Comparison of ENCODE assay signal across 21 mouse cellular contexts in genomic region chr4:151451885-151452284, GRCm38 (mm10).
DNase-seq lines count a peak whose midpoint lies in the region; ATAC-seq lines count a peak whose summit lies in the region.
"Had no signal": no experiment of that assay in that cellular context is flagged by ENCODE, and none has a peak within 500 bp of the region (broad histone marks: within the 10 kb centered on the region; RNA-seq: fewer than 3 reads in every experiment).

No protein-coding gene starts in this region.

- WGBS in midbrain, embryonic 14.5 days, result 62% methylated on average over 6 of the region's 6 CpGs
- 83% methylated on average over 6 of the region's 6 CpGs for WGBS in midbrain, embryonic 10.5 days
- 47% methylated on average over 6 of the region's 6 CpGs for WGBS in hindbrain, embryonic 16.5 days
- 50% methylated on average over 6 of the region's 6 CpGs for WGBS in midbrain, embryonic 16.5 days
- 22% methylated on average over 6 of the region's 6 CpGs for WGBS in neural tube, embryonic 15.5 days

- intact Hi-C loops in left cerebral cortex, postnatal 4 days (cut with DNase I), result no loop called here
- intact Hi-C loops in heart, postnatal 10 days (cut with DNase I), result no loop called here

- H3K27ac ChIP-seq in midbrain, embryonic 14.5 days (replicated peaks; ENCODE audit: low read depth, low read length), result 0 out of 2 replicates have a peak overlapping the region, but pooled peaks have one; percentile 21
- no peak overlapping the region for H3K27ac ChIP-seq in midbrain, embryonic 10.5 days (replicated peaks)
- H3K27ac ChIP-seq in hindbrain, embryonic 16.5 days (ENCODE audit: low read depth, low read length), result peak overlapping the region; percentile 52
- peak overlapping the region; percentile 23; the same call in 1 of the 2 replicates for H3K27ac ChIP-seq in midbrain, embryonic 16.5 days (ENCODE audit: low read length)
- peak overlapping the region; percentile 83 for H3K27ac ChIP-seq in neural tube, embryonic 15.5 days (replicated peaks)
- H3K27ac ChIP-seq: embryonic facial prominence, embryonic 15.5 days; forebrain, embryonic 10.5 days; heart, embryonic 13.5 days had no signal

- H3K4me1 ChIP-seq in midbrain, embryonic 14.5 days (ENCODE audit: control insufficient read depth, insufficient read depth, low read length), result peaks cover 15% of the 10 kb centered on the region
- peaks cover 44% of the 10 kb centered on the region for H3K4me1 ChIP-seq in midbrain, embryonic 10.5 days
- peaks cover 38% of the 10 kb centered on the region for H3K4me1 ChIP-seq in hindbrain, embryonic 16.5 days (ENCODE audit: control insufficient read depth, insufficient read depth, low read depth, low read length)
- peaks cover 29% of the 10 kb centered on the region for H3K4me1 ChIP-seq in midbrain, embryonic 16.5 days (ENCODE audit: control insufficient read depth, insufficient read depth, low read length)
- H3K4me1 ChIP-seq in neural tube, embryonic 15.5 days, result peaks cover 82% of the 10 kb centered on the region

- H3K9me3 ChIP-seq in midbrain, embryonic 14.5 days (ENCODE audit: control insufficient read depth, low read length), result no peaks in the 10 kb centered on the region
- H3K9me3 ChIP-seq in midbrain, embryonic 10.5 days (replicated peaks), result no peaks in the 10 kb centered on the region
- H3K9me3 ChIP-seq in hindbrain, embryonic 16.5 days (ENCODE audit: control insufficient read depth, low read length), result no peaks in the 10 kb centered on the region
- no peaks in the 10 kb centered on the region for H3K9me3 ChIP-seq in midbrain, embryonic 16.5 days (replicated peaks; ENCODE audit: control insufficient read depth, low read length, poor library complexity, severe bottlenecking)
- no peaks in the 10 kb centered on the region for H3K9me3 ChIP-seq in neural tube, embryonic 15.5 days (replicated peaks)
- H3K9me3 ChIP-seq: embryonic facial prominence, embryonic 15.5 days; forebrain, embryonic 10.5 days; heart, embryonic 13.5 days had no signal

- ATAC-seq in midbrain, embryonic 14.5 days (ENCODE audit: low FRiP score, low TSS enrichment), result no peak
- no peak for ATAC-seq in hindbrain, embryonic 16.5 days
- ATAC-seq in midbrain, embryonic 16.5 days, result no peak
- ATAC-seq in neural tube, embryonic 15.5 days (ENCODE audit: low FRiP score), result no peak
- ATAC-seq: forebrain, embryonic 14.5 days; inflammation-experienced regulatory T-cells, adult 6 months; intestine, postnatal 0 days had no signal

- H3K4me2 ChIP-seq in midbrain, embryonic 14.5 days (ENCODE audit: low read length), result no peak overlapping the region
- H3K4me2 ChIP-seq in hindbrain, embryonic 16.5 days (ENCODE audit: low read length), result no peak overlapping the region
- no peak overlapping the region for H3K4me2 ChIP-seq in midbrain, embryonic 16.5 days (ENCODE audit: low read length)
- peak overlapping the region; percentile 13; the same call in 1 of the 2 replicates for H3K4me2 ChIP-seq in neural tube, embryonic 15.5 days
- H3K4me2 ChIP-seq: embryonic facial prominence, embryonic 15.5 days; heart, embryonic 13.5 days had no signal

- H3K27me3 ChIP-seq in midbrain, embryonic 14.5 days (ENCODE audit: control insufficient read depth, insufficient read depth, low read length), result no peaks in the 10 kb centered on the region
- H3K27me3 ChIP-seq in midbrain, embryonic 10.5 days (ENCODE audit: low read depth, poor library complexity, severe bottlenecking), result no peaks in the 10 kb centered on the region
- no peaks in the 10 kb centered on the region for H3K27me3 ChIP-seq in hindbrain, embryonic 16.5 days (replicated peaks; ENCODE audit: control insufficient read depth, insufficient read depth, low read length)
- H3K27me3 ChIP-seq in midbrain, embryonic 16.5 days (ENCODE audit: control insufficient read depth, insufficient read depth, low read depth, low read length), result no peaks in the 10 kb centered on the region
- no peaks in the 10 kb centered on the region for H3K27me3 ChIP-seq in neural tube, embryonic 15.5 days (replicated peaks)

- no peaks in the 10 kb centered on the region for H3K36me3 ChIP-seq in midbrain, embryonic 14.5 days (ENCODE audit: control insufficient read depth, insufficient read depth, low read length)
- H3K36me3 ChIP-seq in midbrain, embryonic 10.5 days, result no peaks in the 10 kb centered on the region
- H3K36me3 ChIP-seq in hindbrain, embryonic 16.5 days (ENCODE audit: control insufficient read depth, insufficient read depth, low read length), result no peaks in the 10 kb centered on the region
- no peaks in the 10 kb centered on the region for H3K36me3 ChIP-seq in midbrain, embryonic 16.5 days (ENCODE audit: control insufficient read depth, insufficient read depth, low read length)
- no peaks in the 10 kb centered on the region for H3K36me3 ChIP-seq in neural tube, embryonic 15.5 days
- H3K36me3 ChIP-seq: embryonic facial prominence, embryonic 15.5 days; forebrain, embryonic 10.5 days; heart, embryonic 13.5 days had no signal

- no peak overlapping the region for H3K9ac ChIP-seq in midbrain, embryonic 14.5 days (replicated peaks; ENCODE audit: low read length)
- no peak overlapping the region; the same call in 1 of the 2 replicates for H3K9ac ChIP-seq in hindbrain, embryonic 16.5 days (ENCODE audit: low read depth, low read length)
- no peak overlapping the region for H3K9ac ChIP-seq in midbrain, embryonic 16.5 days (ENCODE audit: low read depth, low read length)
- H3K9ac ChIP-seq in neural tube, embryonic 15.5 days (replicated peaks), result 0 out of 2 replicates have a peak overlapping the region, but pooled peaks have one; percentile 14
- H3K9ac ChIP-seq: embryonic facial prominence, embryonic 15.5 days; heart, embryonic 13.5 days had no signal

- DNase-seq in midbrain, embryonic 14.5 days, result peak; percentile 31
- DNase-seq in midbrain, embryonic 10.5 days (ENCODE audit: low spot score), result no peak
- no peak for DNase-seq in left cerebral cortex, postnatal 4 days
- no peak for DNase-seq in heart, postnatal 10 days
- DNase-seq: adrenal gland, postnatal 25 days; cerebellum, adult 18-20 months; cerebellum, adult 9-11 months; embryo, embryonic 11 days; gastrocnemius, postnatal 36 days; heart, adult 11 months; heart, postnatal 4 days had no signal

- H3K4me3 ChIP-seq in midbrain, embryonic 14.5 days (replicated peaks; ENCODE audit: low read depth, low read length), result no peak overlapping the region
- H3K4me3 ChIP-seq in midbrain, embryonic 10.5 days, result no peak overlapping the region
- no peak overlapping the region for H3K4me3 ChIP-seq in hindbrain, embryonic 16.5 days (ENCODE audit: low read length)
- H3K4me3 ChIP-seq in midbrain, embryonic 16.5 days (ENCODE audit: low read depth, low read length), result no peak overlapping the region
- H3K4me3 ChIP-seq in neural tube, embryonic 15.5 days (replicated peaks), result no peak overlapping the region
- H3K4me3 ChIP-seq: embryonic facial prominence, embryonic 15.5 days; erythroblast, embryonic 14.5 days; forebrain, embryonic 10.5 days; heart, embryonic 13.5 days had no signal
